Mouse (Mus musculus): ENCODE data around the gene Ppp1r35. TPM values are rescaled to one million over a fixed set of nuclear protein-coding genes. Genes with fewer than 3 reads are reported as not detected.

Gene Ppp1r35
- polyA plus RNA-seq, 1 experiment from 2014 or later = 40.9 TPM

GRCm38 (mm10) chr5:137826421-137826820 is 47.8 kb downstream of the Ppp1r35 start:
- Histone ChIP-seq H3K27me3 (ENCODE audit: insufficient read depth, low read length) (no peaks in the 10 kb centered on the region), H3K27ac (ENCODE audit: low read depth) (no peak overlapping the region), H3K36me3 (ENCODE audit: insufficient read depth) (no peaks in the 10 kb centered on the region), H3K4me1 (ENCODE audit: insufficient read depth) (no peaks in the 10 kb centered on the region), H3K4me2 (no peak overlapping the region), H3K4me3 (ENCODE audit: low read depth, low read length) (no peak overlapping the region), H3K9ac (no peak overlapping the region), H3K9me3 (ENCODE audit: low read depth, low read length) (no peaks in the 10 kb centered on the region)
- DNase-seq = no peak
- ATAC-seq (ENCODE audit: insufficient read depth) = no peak
- WGBS = 45% methylated on average over 7 of the region's 7 CpGs
- no peak for TF ChIP-seq CTCF (IDR thresholded peaks at IDR 0.05; ENCODE audit: low read depth)

DNA sequence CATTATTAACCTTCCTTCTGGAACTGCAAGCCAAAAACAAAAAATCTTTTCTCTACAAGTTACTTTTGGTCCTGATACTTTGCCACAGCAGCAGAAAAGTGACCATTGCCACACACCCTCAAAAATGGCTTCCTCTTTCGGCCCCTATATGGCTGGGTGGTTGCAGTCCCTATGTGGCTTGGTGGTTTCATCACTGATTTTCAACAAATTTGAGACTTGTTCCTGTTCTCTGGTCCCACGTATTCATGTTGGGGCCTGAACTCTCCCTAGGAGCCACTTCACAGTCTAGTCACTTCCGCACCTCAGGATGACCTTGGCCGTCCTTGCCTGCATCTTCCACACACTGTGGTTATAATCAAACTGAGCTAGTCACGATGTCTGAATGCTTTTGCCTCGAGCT is 50.0 kb downstream of the Ppp1r35 start:
- H3K27ac ChIP-seq (ENCODE audit: low read depth) = no peak overlapping the region
- no peaks in the 10 kb centered on the region for H3K27me3 ChIP-seq (ENCODE audit: insufficient read depth, low read length)
- H3K36me3 ChIP-seq (ENCODE audit: insufficient read depth) = no peaks in the 10 kb centered on the region
- WGBS = 76% methylated on average over 6 of the region's 6 CpGs
- no peak overlapping the region for H3K4me3 ChIP-seq (ENCODE audit: low read depth, low read length)
- no peaks in the 10 kb centered on the region for H3K9me3 ChIP-seq (ENCODE audit: low read depth, low read length)
- TF ChIP-seq CTCF (IDR thresholded peaks at IDR 0.05; ENCODE audit: low read depth) = no peak
- DNase-seq = no peak
- no peak overlapping the region for H3K9ac ChIP-seq
- H3K4me1 ChIP-seq (ENCODE audit: insufficient read depth) = no peaks in the 10 kb centered on the region
- no peak for ATAC-seq (ENCODE audit: insufficient read depth)
- H3K4me2 ChIP-seq = no peak overlapping the region

Other genes starting within 250 kb of the Ppp1r35 start
- gene Epo, start 245.6 kb upstream of the Ppp1r35 start, polyA plus RNA-seq (2014; fragmentation: Nextera tagmentation; extraction: Ambion mirVana) = 0.37 and 0.38 TPM in 2 replicates
- gene Gnb2, start 245.3 kb upstream of the Ppp1r35 start, polyA plus RNA-seq (2014; fragmentation: Nextera tagmentation; extraction: Ambion mirVana) = 411 and 440 TPM in 2 replicates
- 0.26 TPM in 1 of 2 replicates, not detected in the other for gene Actl6b, start 225.3 kb upstream of the Ppp1r35 start, polyA plus RNA-seq (2014; fragmentation: Nextera tagmentation; extraction: Ambion mirVana)
- 0.31 and 0.47 TPM in 2 replicates for gene Tfr2, start 209.0 kb upstream of the Ppp1r35 start, polyA plus RNA-seq (2014; fragmentation: Nextera tagmentation; extraction: Ambion mirVana)
- gene Mospd3, start 177.8 kb upstream of the Ppp1r35 start, polyA plus RNA-seq (2014; fragmentation: Nextera tagmentation; extraction: Ambion mirVana) = 33.9 and 37.8 TPM in 2 replicates
- 130 and 148 TPM in 2 replicates for gene Pcolce, start 165.1 kb upstream of the Ppp1r35 start, polyA plus RNA-seq (2014; fragmentation: Nextera tagmentation; extraction: Ambion mirVana)
- 0.19 TPM in 1 of 2 replicates, not detected in the other for gene Fbxo24, start 149.8 kb upstream of the Ppp1r35 start, polyA plus RNA-seq (2014; fragmentation: Nextera tagmentation; extraction: Ambion mirVana)
- 32.1 and 40.5 TPM in 2 replicates for gene Lrch4, start 149.7 kb upstream of the Ppp1r35 start, polyA plus RNA-seq (2014; fragmentation: Nextera tagmentation; extraction: Ambion mirVana)
- 9.2 and 11.7 TPM in 2 replicates for gene Gm20605, start 149.7 kb upstream of the Ppp1r35 start, polyA plus RNA-seq (2014; fragmentation: Nextera tagmentation; extraction: Ambion mirVana)
- gene Sap25, start 137.5 kb upstream of the Ppp1r35 start, polyA plus RNA-seq (2014; fragmentation: Nextera tagmentation; extraction: Ambion mirVana) = 6.4 and 8.1 TPM in 2 replicates
- gene Irs3, start 133.1 kb upstream of the Ppp1r35 start, polyA plus RNA-seq (2014; fragmentation: Nextera tagmentation; extraction: Ambion mirVana) = 0.08 TPM in 1 of 2 replicates, not detected in the other
- 10.9 and 12.2 TPM in 2 replicates for gene Agfg2, start 94.1 kb upstream of the Ppp1r35 start, polyA plus RNA-seq (2014; fragmentation: Nextera tagmentation; extraction: Ambion mirVana)
- gene Nyap1, start 37.2 kb upstream of the Ppp1r35 start, polyA plus RNA-seq (2014; fragmentation: Nextera tagmentation; extraction: Ambion mirVana) = 0.91 and 0.93 TPM in 2 replicates
- gene Tsc22d4, start 33.1 kb upstream of the Ppp1r35 start, polyA plus RNA-seq (2014; fragmentation: Nextera tagmentation; extraction: Ambion mirVana) = 127 TPM in 2 replicates
- gene Mepce, start 8.8 kb downstream of the Ppp1r35 start, polyA plus RNA-seq (2014; fragmentation: Nextera tagmentation; extraction: Ambion mirVana) = 13.1 and 14.5 TPM in 2 replicates
- 25.9 and 26.1 TPM in 2 replicates for gene Zcwpw1, start 8.9 kb downstream of the Ppp1r35 start, polyA plus RNA-seq (2014; fragmentation: Nextera tagmentation; extraction: Ambion mirVana)
- 2.2 and 3.0 TPM in 2 replicates for gene Pilra, start 57.4 kb downstream of the Ppp1r35 start, polyA plus RNA-seq (2014; fragmentation: Nextera tagmentation; extraction: Ambion mirVana)
- 0.41 and 1.1 TPM in 2 replicates for gene Pilrb1, start 79.3 kb downstream of the Ppp1r35 start, polyA plus RNA-seq (2014; fragmentation: Nextera tagmentation; extraction: Ambion mirVana)
- 0.37 and 0.83 TPM in 2 replicates for gene Pilrb2, start 93.0 kb downstream of the Ppp1r35 start, polyA plus RNA-seq (2014; fragmentation: Nextera tagmentation; extraction: Ambion mirVana)
- 0.21 and 0.28 TPM in 2 replicates for gene Cyp3a13, start 142.8 kb downstream of the Ppp1r35 start, polyA plus RNA-seq (2014; fragmentation: Nextera tagmentation; extraction: Ambion mirVana)
- 0.18 TPM in 1 of 2 replicates, not detected in the other for gene Gjc3, start 184.2 kb downstream of the Ppp1r35 start, polyA plus RNA-seq (2014; fragmentation: Nextera tagmentation; extraction: Ambion mirVana)
- gene Azgp1, start 202.7 kb downstream of the Ppp1r35 start, polyA plus RNA-seq (2014; fragmentation: Nextera tagmentation; extraction: Ambion mirVana) = not detected in 2 replicates
- gene Smok3a, start 242.4 kb downstream of the Ppp1r35 start, polyA plus RNA-seq (2014; fragmentation: Nextera tagmentation; extraction: Ambion mirVana) = not detected in 2 replicates
- gene Smok3b, start 242.6 kb downstream of the Ppp1r35 start, polyA plus RNA-seq (2014; fragmentation: Nextera tagmentation; extraction: Ambion mirVana) = not detected in 2 replicates